Mouse (Mus musculus): ENCODE results near the gene Gm32742. TPM values are rescaled to one million over a fixed set of nuclear protein-coding genes. Genes with fewer than 3 reads are reported as not detected.

Gm32742 gene
- polyA plus RNA-seq, 1 experiment from 2014 or later: not detected

GRCm38 (mm10) chr9:51168698-51169097, 3.4 kb upstream of the Gm32742 start:
- H3K4me3 ChIP-seq (ENCODE audit: low read depth, low read length): no peak overlapping the region
- H3K27me3 ChIP-seq (ENCODE audit: control insufficient read depth, insufficient read depth, low read length): no peaks in the 10 kb centered on the region
- H3K4me1 ChIP-seq (ENCODE audit: control insufficient read depth, insufficient read depth, low read length): no peaks in the 10 kb centered on the region
- no peak overlapping the region for H3K9ac ChIP-seq (replicated peaks; ENCODE audit: low read length)
- no peaks in the 10 kb centered on the region for H3K9me3 ChIP-seq (replicated peaks; ENCODE audit: control insufficient read depth, low read length)
- H3K27ac ChIP-seq (replicated peaks; ENCODE audit: low read depth, low read length): no peak overlapping the region
- H3K4me2 ChIP-seq (ENCODE audit: low read depth, low read length): no peak overlapping the region
- no peaks in the 10 kb centered on the region for H3K36me3 ChIP-seq (replicated peaks; ENCODE audit: control insufficient read depth, insufficient read depth, low read depth, low read length)
- 68% methylated on average over 5 of the region's 5 CpGs for WGBS
- no peak for ATAC-seq (replicated peaks; ENCODE audit: insufficient number of reproducible peaks, low FRiP score, low TSS enrichment, low read depth)
- no peak for DNase-seq (ENCODE audit: low spot score)

GRCm38 (mm10) chr9:51167954-51168353, 2.6 kb upstream of the Gm32742 start:
- ATAC-seq (replicated peaks; ENCODE audit: insufficient number of reproducible peaks, low FRiP score, low TSS enrichment, low read depth): no peak
- no peak overlapping the region for H3K9ac ChIP-seq (replicated peaks; ENCODE audit: low read length)
- DNase-seq (ENCODE audit: low spot score): no peak
- no peaks in the 10 kb centered on the region for H3K36me3 ChIP-seq (replicated peaks; ENCODE audit: control insufficient read depth, insufficient read depth, low read depth, low read length)
- no peaks in the 10 kb centered on the region for H3K4me1 ChIP-seq (ENCODE audit: control insufficient read depth, insufficient read depth, low read length)
- no peak overlapping the region for H3K4me3 ChIP-seq (ENCODE audit: low read depth, low read length)
- no peak overlapping the region for H3K4me2 ChIP-seq (ENCODE audit: low read depth, low read length)
- no peaks in the 10 kb centered on the region for H3K9me3 ChIP-seq (replicated peaks; ENCODE audit: control insufficient read depth, low read length)
- H3K27ac ChIP-seq (replicated peaks; ENCODE audit: low read depth, low read length): no peak overlapping the region
- no peaks in the 10 kb centered on the region for H3K27me3 ChIP-seq (ENCODE audit: control insufficient read depth, insufficient read depth, low read length)
- 54% methylated on average over 11 of the region's 11 CpGs for WGBS

GRCm38 (mm10) chr9:51163989-51164388, 1.3 kb downstream of the Gm32742 start:
- H3K4me1 ChIP-seq (ENCODE audit: control insufficient read depth, insufficient read depth, low read length): no peaks in the 10 kb centered on the region
- ATAC-seq (replicated peaks; ENCODE audit: insufficient number of reproducible peaks, low FRiP score, low TSS enrichment, low read depth) (no peak), DNase-seq (ENCODE audit: low spot score) (no peak)
- H3K27ac ChIP-seq (replicated peaks; ENCODE audit: low read depth, low read length): no peak overlapping the region
- 0 out of 2 replicates have a peak, but pooled peaks cover 2% of the 10 kb centered on the region for H3K27me3 ChIP-seq (ENCODE audit: control insufficient read depth, insufficient read depth, low read length)
- no peak overlapping the region for H3K4me2 ChIP-seq (ENCODE audit: low read depth, low read length)
- H3K9me3 ChIP-seq (replicated peaks; ENCODE audit: control insufficient read depth, low read length): no peaks in the 10 kb centered on the region
- no peaks in the 10 kb centered on the region for H3K36me3 ChIP-seq (replicated peaks; ENCODE audit: control insufficient read depth, insufficient read depth, low read depth, low read length)
- 84% methylated on average over 5 of the region's 5 CpGs for WGBS
- no peak overlapping the region for H3K4me3 ChIP-seq (ENCODE audit: low read depth, low read length)
- no peak overlapping the region for H3K9ac ChIP-seq (replicated peaks; ENCODE audit: low read length)

- 0 out of 2 replicates have a peak, but pooled peaks cover 2% of the 10 kb centered on the region for H3K27me3 ChIP-seq (ENCODE audit: control insufficient read depth, insufficient read depth, low read length)
- no peak overlapping the region for H3K27ac ChIP-seq (replicated peaks; ENCODE audit: low read depth, low read length)
- no peak overlapping the region for H3K9ac ChIP-seq (replicated peaks; ENCODE audit: low read length)
- WGBS: 34% methylated on average over 4 of the region's 4 CpGs
- no peak overlapping the region for H3K4me3 ChIP-seq (ENCODE audit: low read depth, low read length)
- ATAC-seq (replicated peaks; ENCODE audit: insufficient number of reproducible peaks, low FRiP score, low TSS enrichment, low read depth) (0 out of 2 replicates have a peak, but pooled peaks have one; percentile 72), DNase-seq (ENCODE audit: low spot score) (peak; percentile 82)
- no peaks in the 10 kb centered on the region for H3K9me3 ChIP-seq (replicated peaks; ENCODE audit: control insufficient read depth, low read length)
- no peaks in the 10 kb centered on the region for H3K36me3 ChIP-seq (replicated peaks; ENCODE audit: control insufficient read depth, insufficient read depth, low read depth, low read length)
- H3K4me1 ChIP-seq (ENCODE audit: control insufficient read depth, insufficient read depth, low read length): no peaks in the 10 kb centered on the region
- H3K4me2 ChIP-seq (ENCODE audit: low read depth, low read length): no peak overlapping the region
Observed at GRCm38 (mm10) chr9:51161771-51162388, 3.4 kb downstream of the Gm32742 start.

- H3K27me3 ChIP-seq (ENCODE audit: control insufficient read depth, insufficient read depth, low read length): no peaks in the 10 kb centered on the region; the same call in 1 of the 2 replicates
- H3K36me3 ChIP-seq (replicated peaks; ENCODE audit: control insufficient read depth, insufficient read depth, low read depth, low read length): no peaks in the 10 kb centered on the region
- peak overlapping the region; percentile 27; the same call in 1 of the 2 replicates for H3K4me2 ChIP-seq (ENCODE audit: low read depth, low read length)
- no peak overlapping the region for H3K4me3 ChIP-seq (ENCODE audit: low read depth, low read length)
- 0 out of 2 replicates have a peak overlapping the region, but pooled peaks have one; percentile 13 for H3K9ac ChIP-seq (replicated peaks; ENCODE audit: low read length)
- no peaks in the 10 kb centered on the region; the same call in 1 of the 2 replicates for H3K4me1 ChIP-seq (ENCODE audit: control insufficient read depth, insufficient read depth, low read length)
- DNase-seq (ENCODE audit: low spot score) (peak; percentile 91), ATAC-seq (replicated peaks; ENCODE audit: insufficient number of reproducible peaks, low FRiP score, low TSS enrichment, low read depth) (no peak)
- WGBS: 14% methylated on average over 12 of the region's 13 CpGs
- no peak overlapping the region for H3K27ac ChIP-seq (replicated peaks; ENCODE audit: low read depth, low read length)
- no peaks in the 10 kb centered on the region for H3K9me3 ChIP-seq (replicated peaks; ENCODE audit: control insufficient read depth, low read length)
Observed at GRCm38 (mm10) chr9:51152079-51152752, 13.1 kb downstream of the Gm32742 start.

GRCm38 (mm10) chr9:51147294-51147693, 18.0 kb downstream of the Gm32742 start:
- Histone ChIP-seq H3K27ac (replicated peaks; ENCODE audit: low read depth, low read length) (no peak overlapping the region), H3K27me3 (ENCODE audit: control insufficient read depth, insufficient read depth, low read length) (no peaks in the 10 kb centered on the region; the same call in 1 of the 2 replicates), H3K9ac (replicated peaks; ENCODE audit: low read length) (no peak overlapping the region), H3K9me3 (replicated peaks; ENCODE audit: control insufficient read depth, low read length) (no peaks in the 10 kb centered on the region), H3K4me1 (ENCODE audit: control insufficient read depth, insufficient read depth, low read length) (no peaks in the 10 kb centered on the region; the same call in 1 of the 2 replicates), H3K36me3 (replicated peaks; ENCODE audit: control insufficient read depth, insufficient read depth, low read depth, low read length) (no peaks in the 10 kb centered on the region), H3K4me3 (ENCODE audit: low read depth, low read length) (no peak overlapping the region), H3K4me2 (ENCODE audit: low read depth, low read length) (no peak overlapping the region)
- 76% methylated on average over 5 of the region's 5 CpGs for WGBS
- ATAC-seq (replicated peaks; ENCODE audit: insufficient number of reproducible peaks, low FRiP score, low TSS enrichment, low read depth) (no peak), DNase-seq (ENCODE audit: low spot score) (no peak)

GRCm38 (mm10) chr9:51146496-51146895, 18.8 kb downstream of the Gm32742 start:
- H3K4me3 ChIP-seq (ENCODE audit: low read depth, low read length): no peak overlapping the region
- no peaks in the 10 kb centered on the region for H3K36me3 ChIP-seq (replicated peaks; ENCODE audit: control insufficient read depth, insufficient read depth, low read depth, low read length)
- ATAC-seq (replicated peaks; ENCODE audit: insufficient number of reproducible peaks, low FRiP score, low TSS enrichment, low read depth) (no peak), DNase-seq (ENCODE audit: low spot score) (no peak)
- WGBS: 85% methylated on average over 4 of the region's 4 CpGs
- H3K9me3 ChIP-seq (replicated peaks; ENCODE audit: control insufficient read depth, low read length): no peaks in the 10 kb centered on the region
- H3K4me2 ChIP-seq (ENCODE audit: low read depth, low read length): no peak overlapping the region
- no peak overlapping the region for H3K9ac ChIP-seq (replicated peaks; ENCODE audit: low read length)
- no peak overlapping the region for H3K27ac ChIP-seq (replicated peaks; ENCODE audit: low read depth, low read length)
- no peaks in the 10 kb centered on the region for H3K4me1 ChIP-seq (ENCODE audit: control insufficient read depth, insufficient read depth, low read length)
- H3K27me3 ChIP-seq (ENCODE audit: control insufficient read depth, insufficient read depth, low read length): no peaks in the 10 kb centered on the region; the same call in 1 of the 2 replicates

GRCm38 (mm10) chr9:51144218-51144617, 21.1 kb downstream of the Gm32742 start:
- Histone ChIP-seq H3K9ac (replicated peaks; ENCODE audit: low read length) (no peak overlapping the region), H3K4me2 (ENCODE audit: low read depth, low read length) (no peak overlapping the region), H3K9me3 (replicated peaks; ENCODE audit: control insufficient read depth, low read length) (no peaks in the 10 kb centered on the region), H3K4me1 (ENCODE audit: control insufficient read depth, insufficient read depth, low read length) (no peaks in the 10 kb centered on the region), H3K36me3 (replicated peaks; ENCODE audit: control insufficient read depth, insufficient read depth, low read depth, low read length) (no peaks in the 10 kb centered on the region), H3K27me3 (ENCODE audit: control insufficient read depth, insufficient read depth, low read length) (no peaks in the 10 kb centered on the region; the same call in 1 of the 2 replicates), H3K27ac (replicated peaks; ENCODE audit: low read depth, low read length) (no peak overlapping the region), H3K4me3 (ENCODE audit: low read depth, low read length) (no peak overlapping the region)
- ATAC-seq (replicated peaks; ENCODE audit: insufficient number of reproducible peaks, low FRiP score, low TSS enrichment, low read depth): no peak
- no peak for DNase-seq (ENCODE audit: low spot score)
- 67% methylated on average over 6 of the region's 6 CpGs for WGBS

All from embryonic facial prominence, embryonic 11.5 days (tissue).